Mouse (Mus musculus): ENCODE results near the gene Abca14. TPM values are rescaled to one million over a fixed set of nuclear protein-coding genes. Genes with fewer than 3 reads are reported as not detected.

Gene Abca14
- polyA plus RNA-seq, 1 experiment from 2014 or later, result not detected

DNA sequence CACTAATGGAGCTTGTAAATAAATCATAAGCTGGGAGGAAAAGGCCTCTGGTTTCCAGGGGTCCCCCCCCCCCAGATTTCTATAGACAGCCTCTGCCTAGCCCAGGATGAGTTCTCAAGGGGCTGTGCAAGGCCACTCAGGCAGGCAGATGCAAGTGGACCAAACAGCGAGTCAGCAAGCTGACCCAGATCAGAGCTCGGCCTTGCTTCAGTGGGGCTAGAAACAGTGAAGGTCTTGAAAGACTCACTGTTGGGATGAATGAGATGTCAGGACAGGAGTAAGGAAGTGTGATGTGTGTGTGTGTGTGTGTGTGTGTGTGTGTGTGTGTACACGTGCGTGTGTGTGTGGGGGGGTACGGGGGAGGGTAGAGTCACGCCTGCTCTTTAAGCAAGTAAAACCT is 10.9 kb upstream of the Abca14 start:
- H3K27me3 ChIP-seq (ENCODE audit: control insufficient read depth, insufficient read depth, low read depth, low read length), result no peaks in the 10 kb centered on the region
- H3K9me3 ChIP-seq (replicated peaks; ENCODE audit: control insufficient read depth, low read length, poor library complexity, severe bottlenecking), result no peaks in the 10 kb centered on the region
- 85% methylated on average over 6 of the region's 6 CpGs for WGBS
- H3K36me3 ChIP-seq (ENCODE audit: control insufficient read depth, insufficient read depth, low read length), result no peaks in the 10 kb centered on the region
- no peaks in the 10 kb centered on the region; the same call in 1 of the 2 replicates for H3K4me1 ChIP-seq (ENCODE audit: control insufficient read depth, insufficient read depth, low read length)
- no peak overlapping the region for H3K4me2 ChIP-seq (ENCODE audit: low read length)
- ATAC-seq, result no peak
- H3K4me3 ChIP-seq (ENCODE audit: low read depth, low read length), result no peak overlapping the region
- no peak overlapping the region for H3K9ac ChIP-seq (ENCODE audit: low read depth, low read length)
- no peak overlapping the region for H3K27ac ChIP-seq (ENCODE audit: low read length)

- no peak overlapping the region for H3K4me2 ChIP-seq (ENCODE audit: low read length)
- 50% methylated on average over 4 of the region's 4 CpGs for WGBS
- peak; percentile 65; the same call in 1 of the 2 replicates for ATAC-seq
Measured at GRCm38 (mm10) chr7:120195207-120195606, 8.6 kb upstream of the Abca14 start.

GRCm38 (mm10) chr7:120201231-120201744 is 2.5 kb upstream of the Abca14 start:
- Histone ChIP-seq H3K27me3 (ENCODE audit: control insufficient read depth, insufficient read depth, low read depth, low read length) (peaks cover 21% of the 10 kb centered on the region), H3K36me3 (ENCODE audit: control insufficient read depth, insufficient read depth, low read length) (no peaks in the 10 kb centered on the region), H3K4me2 (ENCODE audit: low read length) (peak overlapping the region; percentile 63), H3K4me3 (ENCODE audit: low read depth, low read length) (peak overlapping the region; percentile 36), H3K4me1 (ENCODE audit: control insufficient read depth, insufficient read depth, low read length) (peaks cover 9% of the 10 kb centered on the region), H3K9ac (ENCODE audit: low read depth, low read length) (peak overlapping the region; percentile 40), H3K9me3 (replicated peaks; ENCODE audit: control insufficient read depth, low read length, poor library complexity, severe bottlenecking) (no peaks in the 10 kb centered on the region), H3K27ac (ENCODE audit: low read length) (no peak overlapping the region)
- WGBS, result 4% methylated on average over 13 of the region's 14 CpGs
- no peak for ATAC-seq

More at GRCm38 (mm10) chr7:120195207-120195606, 8.6 kb upstream of the Abca14 start:
- Histone ChIP-seq H3K9ac (ENCODE audit: low read depth, low read length) (no peak overlapping the region), H3K4me3 (ENCODE audit: low read depth, low read length) (no peak overlapping the region), H3K36me3 (ENCODE audit: control insufficient read depth, insufficient read depth, low read length) (no peaks in the 10 kb centered on the region), H3K27ac (ENCODE audit: low read length) (no peak overlapping the region), H3K9me3 (replicated peaks; ENCODE audit: control insufficient read depth, low read length, poor library complexity, severe bottlenecking) (no peaks in the 10 kb centered on the region), H3K4me1 (ENCODE audit: control insufficient read depth, insufficient read depth, low read length) (no peaks in the 10 kb centered on the region; the same call in 1 of the 2 replicates), H3K27me3 (ENCODE audit: control insufficient read depth, insufficient read depth, low read depth, low read length) (peaks cover 4% of the 10 kb centered on the region; the same call in 1 of the 2 replicates)

DNA sequence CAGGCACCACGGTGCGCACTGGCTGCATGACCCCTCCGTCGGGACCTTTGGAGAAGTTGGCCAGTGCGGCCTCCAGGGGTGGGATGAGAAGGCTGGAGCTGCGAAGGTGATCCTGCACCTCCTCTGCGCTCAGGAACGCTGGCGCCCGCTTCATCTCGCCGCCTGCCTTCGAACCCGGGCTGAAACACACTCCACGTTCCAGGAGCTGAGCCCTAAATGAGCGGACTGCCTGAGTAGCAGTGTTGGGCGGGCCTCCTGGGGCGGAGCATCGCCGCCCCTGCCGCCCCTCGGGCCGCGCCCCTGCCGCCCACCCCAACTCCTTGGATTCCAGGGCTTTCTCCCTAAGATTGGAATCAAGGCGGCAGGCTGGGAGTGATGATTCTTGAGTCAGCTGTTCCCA is 2.0 kb upstream of the Abca14 start, which contains the start of gene Crym:
Gene Crym, minus strand, starts transcription at position 341 of the 400 bp plus-strand sequence.
- Histone ChIP-seq H3K9me3 (replicated peaks; ENCODE audit: control insufficient read depth, low read length, poor library complexity, severe bottlenecking) (no peaks in the 10 kb centered on the region), H3K4me3 (ENCODE audit: low read depth, low read length) (peak within 1 kb of the TSS; percentile 36), H3K9ac (ENCODE audit: low read depth, low read length) (peak within 1 kb of the TSS; percentile 40), H3K4me1 (ENCODE audit: control insufficient read depth, insufficient read depth, low read length) (peaks cover 9% of the 10 kb centered on the region), H3K4me2 (ENCODE audit: low read length) (peak within 1 kb of the TSS; percentile 63), H3K36me3 (ENCODE audit: control insufficient read depth, insufficient read depth, low read length) (no peaks in the 10 kb centered on the region), H3K27me3 (ENCODE audit: control insufficient read depth, insufficient read depth, low read depth, low read length) (peaks cover 21% of the 10 kb centered on the region), H3K27ac (ENCODE audit: low read length) (no peak within 1 kb of the TSS)
- no peak for ATAC-seq
- 3% methylated on average over 26 of the region's 26 CpGs for WGBS

- 71% methylated on average over 9 of the region's 9 CpGs for WGBS
- H3K4me2 ChIP-seq (ENCODE audit: low read length), result no peak overlapping the region
- no peak overlapping the region for H3K4me3 ChIP-seq (ENCODE audit: low read depth, low read length)
- no peaks in the 10 kb centered on the region for H3K9me3 ChIP-seq (replicated peaks; ENCODE audit: control insufficient read depth, low read length, poor library complexity, severe bottlenecking)
- H3K27ac ChIP-seq (ENCODE audit: low read length), result no peak overlapping the region
- peaks cover 6% of the 10 kb centered on the region for H3K4me1 ChIP-seq (ENCODE audit: control insufficient read depth, insufficient read depth, low read length)
- ATAC-seq, result no peak
- no peaks in the 10 kb centered on the region for H3K36me3 ChIP-seq (ENCODE audit: control insufficient read depth, insufficient read depth, low read length)
- H3K9ac ChIP-seq (ENCODE audit: low read depth, low read length), result no peak overlapping the region
- peaks cover 9% of the 10 kb centered on the region for H3K27me3 ChIP-seq (ENCODE audit: control insufficient read depth, insufficient read depth, low read depth, low read length)
Measured at GRCm38 (mm10) chr7:120205989-120206388, 2.2 kb downstream of the Abca14 start.

DNA sequence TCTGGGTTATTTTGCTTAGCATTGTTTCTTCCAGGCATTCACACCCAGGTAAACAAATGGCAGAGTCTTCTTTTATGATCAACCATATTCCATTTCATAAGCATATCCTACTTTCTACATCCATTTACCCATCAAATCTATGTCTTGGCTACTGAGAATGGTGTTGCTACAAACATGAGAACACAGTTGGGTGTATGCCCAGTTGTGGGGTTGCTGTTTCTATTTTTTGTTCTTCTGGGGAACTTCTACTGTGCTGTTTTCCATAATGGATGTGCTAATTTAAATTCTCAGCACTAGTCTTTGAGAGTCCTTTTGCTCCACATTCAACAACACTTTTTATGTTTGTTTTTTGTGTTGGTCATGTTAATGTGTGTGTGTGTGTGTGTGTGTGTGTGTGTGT is 24.8 kb downstream of the Abca14 start:
- H3K27me3 ChIP-seq (ENCODE audit: control insufficient read depth, insufficient read depth, low read depth, low read length), result no peaks in the 10 kb centered on the region
- no peak for ATAC-seq
- H3K4me1 ChIP-seq (ENCODE audit: control insufficient read depth, insufficient read depth, low read length), result no peaks in the 10 kb centered on the region
- H3K36me3 ChIP-seq (ENCODE audit: control insufficient read depth, insufficient read depth, low read length), result no peaks in the 10 kb centered on the region
- no peaks in the 10 kb centered on the region for H3K9me3 ChIP-seq (replicated peaks; ENCODE audit: control insufficient read depth, low read length, poor library complexity, severe bottlenecking)
- H3K9ac ChIP-seq (ENCODE audit: low read depth, low read length), result no peak overlapping the region
- H3K27ac ChIP-seq (ENCODE audit: low read length), result no peak overlapping the region
- H3K4me2 ChIP-seq (ENCODE audit: low read length), result no peak overlapping the region
- no peak overlapping the region for H3K4me3 ChIP-seq (ENCODE audit: low read depth, low read length)

DNA sequence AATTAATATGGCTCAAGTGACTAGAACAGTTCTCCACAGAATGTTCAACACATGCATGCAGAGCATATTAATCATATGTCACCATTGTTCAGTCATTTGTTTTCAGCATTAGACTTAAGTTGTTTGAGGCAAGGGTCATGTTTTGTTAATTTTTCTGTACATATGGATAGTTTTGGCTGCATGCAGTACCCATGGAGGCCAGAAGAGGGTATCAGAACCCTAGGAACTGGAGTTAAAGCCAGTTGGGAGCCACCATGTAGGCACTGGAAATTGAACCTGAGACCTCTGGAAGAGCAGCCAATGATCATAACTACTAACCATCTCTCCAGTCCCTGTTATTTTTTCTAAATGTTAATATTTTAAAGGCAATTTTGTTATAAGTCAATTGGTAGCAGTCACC is 37.3 kb downstream of the Abca14 start:
- no peaks in the 10 kb centered on the region for H3K9me3 ChIP-seq (replicated peaks; ENCODE audit: control insufficient read depth, low read length, poor library complexity, severe bottlenecking)
- no peak overlapping the region for H3K4me3 ChIP-seq (ENCODE audit: low read depth, low read length)
- no peak overlapping the region for H3K27ac ChIP-seq (ENCODE audit: low read length)
- H3K4me1 ChIP-seq (ENCODE audit: control insufficient read depth, insufficient read depth, low read length), result no peaks in the 10 kb centered on the region
- no peaks in the 10 kb centered on the region for H3K36me3 ChIP-seq (ENCODE audit: control insufficient read depth, insufficient read depth, low read length)
- ATAC-seq, result no peak
- H3K27me3 ChIP-seq (ENCODE audit: control insufficient read depth, insufficient read depth, low read depth, low read length), result no peaks in the 10 kb centered on the region
- no peak overlapping the region for H3K4me2 ChIP-seq (ENCODE audit: low read length)
- H3K9ac ChIP-seq (ENCODE audit: low read depth, low read length), result no peak overlapping the region

DNA sequence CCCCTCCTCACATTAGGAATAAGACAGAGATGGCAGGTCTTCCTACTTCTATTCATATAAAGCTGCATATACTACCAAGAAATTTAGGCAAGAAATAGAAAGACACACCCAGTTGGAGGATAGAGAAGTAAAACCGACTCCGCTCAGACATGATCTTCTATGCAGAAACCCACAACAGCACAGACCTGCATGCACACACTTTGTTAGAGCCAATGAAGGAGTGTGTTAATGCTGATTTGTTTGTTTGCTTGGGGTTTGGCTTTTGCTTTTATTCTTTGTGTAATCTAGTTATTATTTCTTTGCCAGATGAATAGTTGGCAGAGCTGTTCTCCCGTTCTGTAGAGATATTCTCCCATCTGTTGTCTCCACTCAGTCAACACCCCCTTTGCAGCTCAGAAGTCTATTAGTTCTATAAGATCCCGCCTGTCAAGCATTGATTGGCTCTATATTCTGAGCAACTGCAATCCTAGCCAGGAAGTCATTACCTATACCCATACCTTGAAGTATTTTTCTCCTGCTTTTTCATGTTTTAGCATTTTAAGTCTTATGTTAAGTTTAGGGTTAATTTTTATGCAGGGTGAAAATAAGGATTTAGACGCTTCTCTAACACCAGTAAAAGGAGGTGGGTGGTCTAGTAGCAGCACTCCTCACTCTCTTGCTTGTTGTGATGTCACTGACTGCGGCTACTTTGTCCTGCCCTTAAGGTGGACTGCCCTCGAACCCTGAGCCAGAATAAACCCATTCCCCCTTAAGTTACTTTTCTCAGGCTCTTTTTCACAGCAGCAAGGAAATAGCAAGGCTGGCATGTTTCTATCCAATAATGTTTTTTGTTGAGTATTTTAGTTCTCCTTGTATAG is 67.6 kb downstream of the Abca14 start:
- ATAC-seq, result no peak
- Histone ChIP-seq H3K4me2 (ENCODE audit: low read length) (no peak overlapping the region), H3K27me3 (ENCODE audit: control insufficient read depth, insufficient read depth, low read depth, low read length) (no peaks in the 10 kb centered on the region), H3K27ac (ENCODE audit: low read length) (no peak overlapping the region), H3K4me3 (ENCODE audit: low read depth, low read length) (no peak overlapping the region), H3K36me3 (ENCODE audit: control insufficient read depth, insufficient read depth, low read length) (no peaks in the 10 kb centered on the region), H3K9me3 (replicated peaks; ENCODE audit: control insufficient read depth, low read length, poor library complexity, severe bottlenecking) (no peaks in the 10 kb centered on the region), H3K9ac (ENCODE audit: low read depth, low read length) (no peak overlapping the region), H3K4me1 (ENCODE audit: control insufficient read depth, insufficient read depth, low read length) (no peaks in the 10 kb centered on the region)
- WGBS, result 85% methylated on average over 7 of the region's 7 CpGs

DNA sequence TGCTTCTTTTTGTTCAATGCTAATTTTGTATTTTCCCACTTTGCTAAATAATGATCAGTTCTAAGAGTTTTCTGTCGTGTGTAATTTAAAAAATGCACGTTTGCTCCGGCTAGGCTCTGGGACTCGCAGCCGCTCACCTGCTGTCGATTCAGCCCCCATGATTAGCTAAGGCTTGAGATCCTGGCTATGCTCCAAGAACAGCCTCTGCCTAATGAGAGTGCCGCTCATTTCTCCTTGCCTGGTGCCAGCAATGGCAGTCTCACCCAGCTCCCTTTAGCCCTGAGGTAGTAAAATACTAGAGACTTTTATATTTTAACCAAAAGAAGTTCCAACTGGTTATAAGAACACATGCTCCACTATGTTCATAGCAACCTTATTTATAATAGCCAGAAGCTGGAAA is 68.3 kb downstream of the Abca14 start:
- H3K4me1 ChIP-seq (ENCODE audit: control insufficient read depth, insufficient read depth, low read length), result no peaks in the 10 kb centered on the region
- H3K9me3 ChIP-seq (replicated peaks; ENCODE audit: control insufficient read depth, low read length, poor library complexity, severe bottlenecking), result no peaks in the 10 kb centered on the region
- no peak overlapping the region for H3K27ac ChIP-seq (ENCODE audit: low read length)
- WGBS, result 54% methylated on average over 7 of the region's 7 CpGs
- H3K9ac ChIP-seq (ENCODE audit: low read depth, low read length), result no peak overlapping the region
- H3K27me3 ChIP-seq (ENCODE audit: control insufficient read depth, insufficient read depth, low read depth, low read length), result no peaks in the 10 kb centered on the region
- H3K4me3 ChIP-seq (ENCODE audit: low read depth, low read length), result no peak overlapping the region
- H3K36me3 ChIP-seq (ENCODE audit: control insufficient read depth, insufficient read depth, low read length), result no peaks in the 10 kb centered on the region
- no peak overlapping the region for H3K4me2 ChIP-seq (ENCODE audit: low read length)
- ATAC-seq, result peak; percentile 64; the same call in 1 of the 2 replicates

Measured in midbrain, embryonic 16.5 days (tissue).